Mouse (Mus musculus) neutrophil, adult 65 days (primary cell): ENCODE results near the gene Cbarp. TPM values are rescaled to one million over a fixed set of nuclear protein-coding genes. Genes with fewer than 3 reads are reported as not detected.

ENCODE experiments used
- total RNA-seq: library from RNA; stranded (reverse); gene quantifications from 2 replicates; pipeline ENCODE4 v1.2.4, GENCODE M21; 2023

Cbarp gene
- 0.61 and 1.3 TPM in 2 replicates for total RNA-seq

DNA sequence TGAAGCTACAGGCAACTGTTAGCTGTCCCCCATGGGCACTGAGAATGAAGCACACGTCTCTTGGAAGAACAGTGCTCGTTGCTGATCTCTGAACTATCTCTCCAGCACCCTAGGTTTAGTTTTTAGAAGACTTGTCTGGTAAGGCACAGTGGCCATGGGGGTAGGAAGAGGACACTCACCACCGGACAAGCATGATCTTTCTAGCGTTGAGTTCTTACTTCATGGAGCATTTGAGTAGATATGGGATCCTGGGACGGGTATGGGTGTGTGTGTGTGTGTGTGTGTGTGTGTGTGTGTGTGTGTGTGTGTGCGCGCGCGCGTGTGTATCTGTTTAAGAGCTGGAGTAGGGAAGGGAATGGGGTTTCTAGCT, at the start of gene Cbarp:
TSS of gene Cbarp (minus strand) at position 170 of the 370 bp plus-strand sequence.

DNA sequence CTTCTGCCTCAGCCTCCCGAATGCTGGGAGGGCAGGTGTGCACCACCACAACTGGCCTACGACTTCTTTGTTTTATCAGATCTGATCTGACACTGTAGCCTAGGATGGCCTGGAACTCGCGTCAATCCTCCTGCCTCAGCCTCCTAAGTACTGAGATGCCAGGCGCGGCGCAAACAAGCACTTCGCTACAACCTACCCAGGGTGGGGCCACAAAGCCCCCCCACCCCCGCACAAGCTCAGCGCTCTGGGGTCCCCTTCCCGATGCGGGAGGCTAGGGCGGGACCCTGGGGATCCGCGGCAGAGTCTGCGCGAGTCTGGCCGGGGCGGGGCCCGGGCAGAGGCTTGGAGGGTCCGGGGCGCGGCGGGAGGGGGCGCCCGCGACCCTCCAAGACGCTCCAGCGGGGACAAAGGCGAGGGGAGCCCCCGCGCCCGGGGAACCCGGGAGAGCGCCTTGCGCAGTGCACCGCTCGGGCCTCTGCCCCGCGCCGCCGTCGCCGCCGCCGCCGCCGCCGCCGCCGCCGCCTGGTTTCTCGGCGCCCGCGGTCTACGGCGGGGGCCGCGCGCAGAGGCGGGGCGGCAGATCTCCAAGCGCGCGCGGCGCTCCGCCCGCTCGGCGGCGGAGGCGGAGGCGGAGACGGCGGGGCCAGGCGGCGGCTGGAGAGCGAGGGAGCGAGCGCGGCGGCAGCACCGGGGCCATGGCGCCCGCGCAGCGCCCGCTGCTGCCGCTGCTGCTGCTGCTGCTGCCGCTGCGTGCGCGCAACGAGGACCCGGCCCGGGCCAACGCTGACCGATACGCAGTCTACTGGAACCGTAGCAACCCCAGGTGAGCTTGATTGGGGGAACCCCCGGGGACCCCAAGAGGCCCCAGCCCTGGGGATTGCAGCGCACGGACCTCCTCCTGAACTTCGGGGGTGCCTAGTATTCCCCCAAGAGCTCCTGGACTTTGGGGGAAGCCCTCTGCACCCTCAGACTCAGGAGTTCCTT, 38.7 kb upstream of the Cbarp start, which contains the start of gene Efna2:
TSS of gene Efna2 (plus strand) at position 415 of the 984 bp plus-strand sequence.

DNA sequence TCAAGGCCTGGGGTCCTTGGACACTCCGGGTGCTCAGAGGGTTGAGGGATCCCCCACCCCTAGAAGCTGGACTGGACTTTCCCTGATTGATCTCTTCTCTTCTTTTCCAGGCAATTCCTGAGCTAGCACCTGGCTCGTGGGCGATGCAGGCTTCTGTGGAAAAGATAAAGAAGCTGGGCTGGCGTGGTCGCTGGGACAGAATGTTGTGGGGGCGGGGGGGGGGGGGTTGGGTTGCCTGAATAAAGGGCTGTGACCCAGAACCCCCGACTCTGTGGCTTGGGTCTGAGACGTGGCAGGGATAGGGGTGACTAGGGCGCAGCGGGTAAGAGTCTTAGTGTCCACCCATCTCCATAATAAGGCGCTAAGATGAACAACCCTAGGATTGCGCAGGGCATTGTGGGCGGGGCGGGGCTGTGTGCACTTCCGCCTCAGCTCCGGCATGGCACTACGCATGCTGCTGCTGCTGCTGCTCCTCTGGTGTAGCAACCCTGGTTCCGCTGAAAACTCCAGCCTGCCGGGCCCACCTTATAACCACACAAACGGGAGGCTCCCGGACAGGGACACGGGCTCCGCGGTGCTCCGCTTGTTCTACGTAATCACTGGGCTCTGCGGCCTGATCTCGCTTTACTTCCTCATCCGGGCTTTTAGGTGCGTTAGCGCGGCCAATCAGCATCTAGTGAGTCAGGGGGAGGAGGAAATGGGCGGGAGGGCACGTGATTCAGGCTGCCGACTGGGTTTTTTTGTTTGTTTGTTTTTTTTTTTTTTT, 32.1 kb upstream of the Cbarp start, which contains the start of gene 1600002K03Rik:
TSS of gene 1600002K03Rik (plus strand) at position 418 of the 766 bp plus-strand sequence.

DNA sequence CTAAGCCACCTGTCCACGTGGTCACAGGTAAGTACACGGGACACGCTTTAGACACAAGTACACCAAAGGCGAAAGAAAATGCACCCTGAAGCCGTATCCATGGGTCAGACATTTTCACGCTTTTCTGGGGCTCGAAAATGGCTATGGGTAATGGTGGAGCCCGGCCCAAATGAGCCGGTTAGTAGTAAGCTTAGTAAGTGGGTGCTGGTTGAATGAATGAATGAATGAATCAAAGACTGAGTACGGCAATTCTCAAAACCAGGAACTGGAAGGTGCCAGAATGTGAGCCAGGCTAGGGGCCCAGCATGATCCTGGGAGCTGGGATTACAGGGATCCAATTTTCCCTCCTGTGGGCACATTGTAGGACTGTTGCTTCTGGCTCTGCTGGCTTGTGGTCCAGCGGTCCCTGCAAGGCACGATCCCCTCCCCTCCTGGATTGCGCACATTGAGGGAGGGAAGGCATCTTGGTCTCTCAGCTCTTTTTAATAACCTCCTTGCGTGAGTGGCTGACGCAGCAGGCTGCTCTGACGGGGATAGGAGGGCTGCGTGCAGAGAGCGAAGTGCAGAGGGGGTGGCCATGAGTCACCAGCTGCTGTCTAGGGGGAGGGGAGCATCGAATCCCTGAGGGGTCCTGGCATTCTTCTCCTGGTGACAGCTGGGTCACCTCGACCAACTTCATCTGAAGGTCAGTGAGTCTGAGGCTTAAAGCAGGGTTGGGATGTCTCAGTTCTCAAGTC, 24.9 kb upstream of the Cbarp start, which contains the start of gene Cirbp:
TSS of gene Cirbp (plus strand) at position 594 of the 737 bp plus-strand sequence.

DNA sequence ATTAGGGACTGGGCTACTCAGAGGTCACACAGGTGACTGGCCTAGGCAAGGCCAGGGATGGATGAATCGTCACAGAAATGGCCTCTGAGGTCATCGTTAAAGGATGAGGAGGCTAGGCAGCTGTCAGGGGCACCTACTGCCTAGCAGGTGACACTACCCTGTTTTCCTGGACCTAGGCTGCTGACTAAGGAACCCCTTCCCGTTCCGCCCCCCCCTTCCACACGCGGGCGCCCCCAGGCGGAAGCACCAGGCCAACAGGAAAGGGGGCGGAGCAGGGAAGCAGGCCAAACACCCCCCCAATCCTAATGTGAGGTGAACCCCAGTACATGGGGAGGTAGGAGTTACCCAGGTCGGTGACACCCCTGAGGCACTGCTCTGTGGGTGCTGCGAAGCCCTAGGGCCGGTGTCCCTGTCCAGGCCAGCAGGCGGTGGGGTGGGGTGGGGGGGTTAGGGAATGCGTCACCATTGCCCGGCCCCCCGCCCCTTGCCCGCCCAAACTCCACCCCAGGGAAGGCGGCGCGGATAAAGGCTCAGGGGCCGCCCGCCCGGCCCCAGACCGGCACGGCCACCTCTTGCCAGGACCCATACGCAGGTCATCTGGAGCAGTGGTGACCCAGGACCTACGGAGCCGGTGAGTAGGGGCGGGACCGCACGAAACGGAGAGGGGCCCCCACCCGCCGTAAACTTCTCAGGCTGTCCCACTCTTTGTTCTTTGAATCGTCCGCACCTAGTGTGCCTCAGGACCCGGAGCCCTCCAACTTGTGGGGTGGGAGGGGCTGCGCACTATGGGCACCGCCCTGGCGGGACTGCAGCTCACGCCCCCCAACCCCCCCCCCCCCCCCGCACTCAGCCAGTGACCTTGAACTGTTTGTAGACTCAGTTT, 7.3 kb upstream of the Cbarp start, which contains the start of gene Midn:
TSS of gene Midn (plus strand) at position 554 of the 883 bp plus-strand sequence.

DNA sequence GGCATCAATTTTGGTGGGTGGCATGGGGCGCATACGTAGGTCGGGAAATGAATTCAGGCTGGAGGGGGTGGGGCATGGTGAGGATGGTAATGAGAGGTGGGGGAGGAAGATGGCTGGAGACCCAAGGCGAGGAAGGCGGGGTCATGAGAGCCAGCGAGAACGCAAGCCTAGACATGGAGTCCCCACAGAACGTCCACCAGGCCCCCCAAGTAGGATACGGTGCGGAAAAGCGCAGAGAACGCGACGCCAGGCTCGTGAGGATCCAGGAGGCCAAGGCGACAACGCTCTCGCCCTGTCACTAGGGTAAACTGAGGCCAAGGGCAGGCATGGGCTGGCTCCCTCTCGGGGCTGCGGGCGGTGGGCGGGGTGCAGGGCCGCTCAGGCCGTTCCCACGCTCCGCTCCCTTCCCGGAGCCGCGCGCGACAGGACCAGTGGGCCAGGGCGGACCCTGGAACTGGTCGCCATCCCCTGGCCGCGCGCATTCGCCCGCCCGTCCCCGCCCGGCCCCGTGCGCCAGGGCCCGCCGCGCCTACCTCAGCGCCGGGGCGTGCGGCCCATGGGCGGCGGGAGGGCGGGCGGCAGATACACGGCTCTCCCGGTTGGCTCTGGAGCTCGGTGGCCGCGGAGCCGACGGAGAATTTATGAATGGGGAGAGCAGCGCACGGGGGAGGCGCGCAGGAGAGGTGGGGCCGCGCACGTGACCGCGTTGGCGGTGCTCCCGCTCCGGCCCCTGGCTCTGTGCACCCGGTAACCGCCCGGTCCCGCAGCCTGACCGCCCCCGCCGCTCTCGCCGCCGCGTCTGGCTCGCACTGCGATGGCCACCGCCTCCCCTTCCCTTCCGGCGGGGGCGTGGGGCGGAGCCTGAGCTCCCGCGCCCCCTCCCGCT, 1.8 kb downstream of the Cbarp start, which contains the start of gene Atp5d:
TSS of gene Atp5d (plus strand) at position 80 of the 886 bp plus-strand sequence.

DNA sequence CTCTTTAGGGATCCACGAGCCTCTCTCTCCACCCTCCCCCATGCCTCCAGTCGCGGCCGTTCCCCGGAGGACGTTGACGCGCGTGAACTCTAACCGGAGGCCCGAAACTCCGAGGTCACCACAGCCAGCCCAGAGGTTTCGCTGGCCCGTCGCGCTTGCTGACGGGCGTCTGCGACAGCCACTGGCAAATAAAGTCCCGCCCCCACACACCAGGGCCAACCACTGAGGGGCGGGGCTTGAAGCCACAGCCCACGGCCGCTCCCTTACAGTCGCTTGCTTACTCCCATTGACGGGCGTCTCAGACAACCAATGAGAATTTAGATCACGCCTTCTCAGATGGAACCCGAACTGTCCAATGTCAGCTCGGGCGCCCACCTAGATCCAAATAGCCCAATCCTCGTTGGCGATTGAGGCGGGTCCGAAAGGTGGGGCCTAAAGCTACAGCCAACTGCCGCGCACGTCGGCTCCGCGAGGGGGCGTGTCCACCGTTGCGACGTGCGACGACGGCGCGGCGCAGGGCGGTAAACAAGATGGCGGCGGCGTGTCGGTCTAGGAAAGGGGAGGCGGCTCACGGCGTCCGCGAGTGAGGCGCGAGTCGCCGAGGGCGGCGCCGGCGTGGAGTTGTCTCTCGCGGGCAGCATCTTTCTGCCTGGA, 25.2 kb downstream of the Cbarp start, which contains the start of gene Stk11:
TSS of gene Stk11 (plus strand) at position 514 of the 654 bp plus-strand sequence.

DNA sequence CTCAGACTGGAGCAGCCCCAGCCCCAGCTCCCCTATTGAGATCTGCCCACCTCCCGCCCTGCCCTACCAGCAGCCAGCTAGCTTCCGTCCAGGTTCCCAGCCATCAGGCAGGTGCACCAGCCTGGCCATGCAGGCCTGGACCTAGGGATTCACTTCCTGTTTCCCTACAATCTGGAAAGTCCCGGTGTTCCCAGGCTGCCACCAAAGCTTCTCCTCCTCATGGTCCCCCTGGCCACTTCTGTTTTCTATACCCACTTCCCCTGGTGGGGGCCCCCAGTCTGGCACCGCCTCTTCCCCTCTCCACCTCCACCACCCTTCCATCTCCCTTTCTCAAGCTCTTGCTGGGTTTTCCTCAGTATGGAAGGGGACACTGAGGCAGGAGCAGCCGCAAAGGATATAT, 35.2 kb downstream of the Cbarp start, which contains the start of gene Sbno2:
TSS of gene Sbno2 (minus strand) at position 112 of the 400 bp plus-strand sequence.

Other genes with a start within 250 kb of the Cbarp start
- not detected in 2 replicates for gene Cfd, start 250.0 kb downstream of the Cbarp start, total RNA-seq
- 38.8 and 45.7 TPM in 2 replicates for gene Med16, start 231.9 kb downstream of the Cbarp start, total RNA-seq
- gene Gm26602, start 230.0 kb downstream of the Cbarp start, total RNA-seq, result not detected in 2 replicates
- 5.0 and 5.7 TPM in 2 replicates for gene Kiss1r, start 223.9 kb downstream of the Cbarp start, total RNA-seq
- gene R3hdm4, start 219.6 kb downstream of the Cbarp start, total RNA-seq, result 563 and 732 TPM in 2 replicates
- gene Arid3a, start 213.8 kb downstream of the Cbarp start, total RNA-seq, result 203 and 226 TPM in 2 replicates
- gene Wdr18, start 180.7 kb downstream of the Cbarp start, total RNA-seq, result 13.5 and 19.5 TPM in 2 replicates
- gene Grin3b, start 170.1 kb downstream of the Cbarp start, total RNA-seq, result 0.16 and 0.19 TPM in 2 replicates
- 65.1 and 75.1 TPM in 2 replicates for gene Tmem259, start 156.5 kb downstream of the Cbarp start, total RNA-seq
- 381 and 568 TPM in 2 replicates for gene Cnn2, start 152.3 kb downstream of the Cbarp start, total RNA-seq
- 105 and 153 TPM in 2 replicates for gene Abca7, start 144.3 kb downstream of the Cbarp start, total RNA-seq
- 445 and 546 TPM in 2 replicates for gene Arhgap45, start 124.2 kb downstream of the Cbarp start, total RNA-seq
- 31.6 and 36.0 TPM in 2 replicates for gene Polr2e, start 101.0 kb downstream of the Cbarp start, total RNA-seq
- 228 and 229 TPM in 2 replicates for gene Gpx4, start 93.7 kb downstream of the Cbarp start, total RNA-seq
- gene Sbno2, start 35.3 kb downstream of the Cbarp start, total RNA-seq, result 164 and 210 TPM in 2 replicates
- 193 and 249 TPM in 2 replicates for gene Stk11, start 25.0 kb downstream of the Cbarp start, total RNA-seq
- gene Atp5d, start 2.2 kb downstream of the Cbarp start, total RNA-seq, result 81.5 and 92.7 TPM in 2 replicates
- gene Midn, start 7.4 kb upstream of the Cbarp start, total RNA-seq, result 220 and 226 TPM in 2 replicates
- gene Cirbp, start 25.1 kb upstream of the Cbarp start, total RNA-seq, result 41.2 and 65.3 TPM in 2 replicates
- gene 1600002K03Rik, start 32.1 kb upstream of the Cbarp start, total RNA-seq, result 1.8 and 2.7 TPM in 2 replicates
- gene Efna2, start 38.6 kb upstream of the Cbarp start, total RNA-seq, result not detected in 2 replicates
- 20.6 and 22.3 TPM in 2 replicates for gene Mum1, start 85.6 kb upstream of the Cbarp start, total RNA-seq
- 44.9 and 49.8 TPM in 2 replicates for gene Ndufs7, start 108.3 kb upstream of the Cbarp start, total RNA-seq
- gene Gamt, start 120.2 kb upstream of the Cbarp start, total RNA-seq, result 4.0 and 4.8 TPM in 2 replicates
- 71.8 and 72.5 TPM in 2 replicates for gene Dazap1, start 120.7 kb upstream of the Cbarp start, total RNA-seq
- 539 and 578 TPM in 2 replicates for gene Rps15, start 151.6 kb upstream of the Cbarp start, total RNA-seq
- gene Apc2, start 155.1 kb upstream of the Cbarp start, total RNA-seq, result not detected in 2 replicates
- gene 2310011J03Rik, start 179.7 kb upstream of the Cbarp start, total RNA-seq, result 29.5 and 40.3 TPM in 2 replicates
- gene Pcsk4, start 188.7 kb upstream of the Cbarp start, total RNA-seq, result not detected in 2 replicates
- gene Reep6, start 189.1 kb upstream of the Cbarp start, total RNA-seq, result 0.44 and 0.54 TPM in 2 replicates
- not detected in 2 replicates for gene Adamtsl5, start 207.6 kb upstream of the Cbarp start, total RNA-seq
- not detected in 2 replicates for gene Plk5, start 215.6 kb upstream of the Cbarp start, total RNA-seq
- 1.9 and 2.6 TPM in 2 replicates for gene Mex3d, start 246.8 kb upstream of the Cbarp start, total RNA-seq